ENCODE assay signal across 12 mouse cellular contexts in genomic region chr4:57129718-57130515, GRCm38 (mm10). TPM values are rescaled to one million over a fixed set of nuclear protein-coding genes. Genes with fewer than 3 reads are reported as not detected.
A peak's percentile ranks its signal among the peaks of the same experiment; 100 is the strongest.
DNase-seq lines count a peak whose midpoint lies in the region; ATAC-seq and TF ChIP-seq lines count a peak whose summit lies in the region.
"Had no signal": no experiment of that assay in that cellular context is flagged by ENCODE, and none has a peak within 500 bp of the region (broad histone marks: within the 10 kb centered on the region; RNA-seq: fewer than 3 reads in every experiment).

No protein-coding gene starts in this region.

- no peaks in the 10 kb centered on the region; the same call in 1 of the 2 replicates for H3K27me3 ChIP-seq in lung, embryonic 16.5 days (ENCODE audit: control insufficient read depth, insufficient read depth, low read depth, low read length)
- no peaks in the 10 kb centered on the region for H3K27me3 ChIP-seq in intestine, postnatal 0 days (replicated peaks; ENCODE audit: control insufficient read depth, insufficient read depth, low read length)
- H3K27me3 ChIP-seq in stomach, postnatal 0 days (ENCODE audit: control insufficient read depth, insufficient read depth, low read length), result no peaks in the 10 kb centered on the region

- no peaks in the 10 kb centered on the region for H3K9me3 ChIP-seq in lung, embryonic 16.5 days (ENCODE audit: control insufficient read depth, low read length)
- no peaks in the 10 kb centered on the region for H3K9me3 ChIP-seq in intestine, postnatal 0 days (ENCODE audit: control insufficient read depth)
- no peaks in the 10 kb centered on the region for H3K9me3 ChIP-seq in stomach, postnatal 0 days (ENCODE audit: control insufficient read depth, low read length)
- H3K9me3 ChIP-seq: heart, embryonic 15.5 days; midbrain, embryonic 12.5 days had no signal

- no peak overlapping the region for H3K4me3 ChIP-seq in lung, embryonic 16.5 days (ENCODE audit: low read length)
- no peak overlapping the region for H3K4me3 ChIP-seq in intestine, postnatal 0 days (ENCODE audit: low read depth, low read length)
- no peak overlapping the region for H3K4me3 ChIP-seq in stomach, postnatal 0 days (ENCODE audit: low read depth, low read length)
- H3K4me3 ChIP-seq: heart, embryonic 15.5 days; midbrain, embryonic 12.5 days had no signal

- 0 out of 2 replicates have a peak overlapping the region, but pooled peaks have one; percentile 16 for H3K4me2 ChIP-seq in lung, embryonic 16.5 days (ENCODE audit: low read depth, low read length)
- H3K4me2 ChIP-seq in intestine, postnatal 0 days (replicated peaks; ENCODE audit: low read depth), result peak overlapping the region; percentile 38; the same call in 1 of the 2 replicates
- H3K4me2 ChIP-seq in stomach, postnatal 0 days (replicated peaks; ENCODE audit: low read depth), result no peak overlapping the region
- H3K4me2 ChIP-seq: heart, embryonic 15.5 days; midbrain, embryonic 12.5 days had no signal

- H3K4me1 ChIP-seq in lung, embryonic 16.5 days (replicated peaks; ENCODE audit: control insufficient read depth, insufficient read depth, low read length), result peaks cover 4% of the 10 kb centered on the region; the same call in 1 of the 2 replicates
- peaks cover 18% of the 10 kb centered on the region; the same call in 1 of the 2 replicates for H3K4me1 ChIP-seq in intestine, postnatal 0 days (replicated peaks; ENCODE audit: control insufficient read depth, insufficient read depth, low read length)
- H3K4me1 ChIP-seq in stomach, postnatal 0 days (replicated peaks; ENCODE audit: control insufficient read depth, insufficient read depth), result no peaks in the 10 kb centered on the region
- H3K4me1 ChIP-seq: midbrain, embryonic 12.5 days had no signal

- 57% methylated on average over 11 of the region's 11 CpGs for WGBS in lung, embryonic 16.5 days
- 33% methylated on average over 11 of the region's 11 CpGs for WGBS in intestine, postnatal 0 days
- 41% methylated on average over 11 of the region's 11 CpGs for WGBS in stomach, postnatal 0 days

- H3K9ac ChIP-seq in lung, embryonic 16.5 days (ENCODE audit: low read length), result no peak overlapping the region
- no peak overlapping the region for H3K9ac ChIP-seq in intestine, postnatal 0 days (ENCODE audit: low read depth, low read length)
- H3K9ac ChIP-seq in stomach, postnatal 0 days (ENCODE audit: low read length), result no peak overlapping the region
- H3K9ac ChIP-seq: heart, embryonic 15.5 days; midbrain, embryonic 12.5 days had no signal

- no peaks in the 10 kb centered on the region for H3K36me3 ChIP-seq in lung, embryonic 16.5 days (ENCODE audit: control insufficient read depth, insufficient read depth, low read length)
- H3K36me3 ChIP-seq in intestine, postnatal 0 days (ENCODE audit: control insufficient read depth, insufficient read depth), result no peaks in the 10 kb centered on the region
- H3K36me3 ChIP-seq in stomach, postnatal 0 days (ENCODE audit: control insufficient read depth, insufficient read depth, low read length), result no peaks in the 10 kb centered on the region
- H3K36me3 ChIP-seq: heart, embryonic 15.5 days; midbrain, embryonic 12.5 days had no signal

- no peak for DNase-seq in lung, postnatal 14 days
- peak; percentile 60 to 62 for DNase-seq in kidney, postnatal 36 days
- peak; percentile 74 for DNase-seq in stomach, postnatal 0 days (ENCODE audit: low spot score)
- DNase-seq in gastrocnemius, postnatal 10 days, result no peak
- no peak for DNase-seq in testis, postnatal 14 days (ENCODE audit: low spot score)
- DNase-seq: gastrocnemius, postnatal 14 days; spleen, adult 18-20 months had no signal

- TF ChIP-seq EP300 in stomach, postnatal 0 days (optimal IDR thresholded peaks at IDR 0.05), result no peak

- ATAC-seq in lung, embryonic 16.5 days (ENCODE audit: low read depth), result peak; percentile 67
- ATAC-seq in intestine, postnatal 0 days, result peak; percentile 90
- ATAC-seq in stomach, postnatal 0 days (ENCODE audit: low FRiP score, low TSS enrichment), result peak; percentile 76
- ATAC-seq: activated CD4-positive, CD25-positive, alpha-beta regulatory T cell, adult 4 months had no signal

- H3K27ac ChIP-seq in lung, embryonic 16.5 days (ENCODE audit: low read length), result peak overlapping the region; percentile 79
- H3K27ac ChIP-seq in intestine, postnatal 0 days (ENCODE audit: low read depth, low read length), result peak overlapping the region; percentile 94
- peak overlapping the region; percentile 53 for H3K27ac ChIP-seq in stomach, postnatal 0 days (replicated peaks)
- H3K27ac ChIP-seq: heart, embryonic 15.5 days; midbrain, embryonic 12.5 days had no signal

- no peak for TF ChIP-seq CTCF in intestine, postnatal 0 days (IDR thresholded peaks at IDR 0.05; ENCODE audit: low read depth)
- TF ChIP-seq CTCF in stomach, postnatal 0 days (IDR thresholded peaks at IDR 0.05; ENCODE audit: low read depth), result no peak

RNA-seq across cellular contexts. Expression of gene Epb41l4b, which starts 13.3 kb away (rescaled TPM):
- 1.4 and 1.9 TPM in 2 replicates for polyA plus RNA-seq in lung, embryonic 16.5 days (2015; fragmentation: Nextera tagmentation; extraction: Ambion mirVana)
- 47.7 and 47.8 TPM in 2 replicates for polyA plus RNA-seq in intestine, postnatal 0 days (2015; fragmentation: Nextera tagmentation; extraction: Ambion mirVana)
- 23.0 and 23.5 TPM in 2 replicates for polyA plus RNA-seq in stomach, postnatal 0 days (2015; fragmentation: Nextera tagmentation; extraction: Ambion mirVana)
- 1 to 10 TPM; 8.1 to 8.7 TPM for total RNA-seq in gastrocnemius, postnatal 10 days (2021)
- polyA plus RNA-seq: activated CD4-positive, CD25-positive, alpha-beta regulatory T cell, adult 4 months had no signal

Comparison
In these comparisons a context has a peak if more than half of its experiments do, and no peak if none do; other contexts are left out.
1. DNase-seq: peak in kidney, postnatal 36 days (2 of 2) and stomach, postnatal 0 days (single experiment); none in lung, postnatal 14 days (single experiment), gastrocnemius, postnatal 10 days (single experiment) and testis, postnatal 14 days (single experiment).
2. Peak in every context shown above with its lines, with median percentiles within 50 percentile points of each other: ATAC-seq and H3K27ac ChIP-seq.